Mouse (Mus musculus): ENCODE measurements around the gene Arsb. TPM values are rescaled to one million over a fixed set of nuclear protein-coding genes. Genes with fewer than 3 reads are reported as not detected.

Arsb gene
- total and polyA plus RNA-seq, 2 experiments from 2014 or later = 13.6 to 16.3 TPM

- no peaks in the 10 kb centered on the region for H3K4me1 ChIP-seq (ENCODE audit: insufficient read depth)
- ATAC-seq (no peak), DNase-seq (no peak)
- no peak overlapping the region for H3K9ac ChIP-seq
- 74% methylated on average over 8 of the region's 8 CpGs for WGBS
- no peak overlapping the region for H3K27ac ChIP-seq (ENCODE audit: low read depth, low read length)
- H3K9me3 ChIP-seq (ENCODE audit: low read length) = no peaks in the 10 kb centered on the region
- H3K27me3 ChIP-seq (ENCODE audit: insufficient read depth, low read length) = no peaks in the 10 kb centered on the region
- H3K4me3 ChIP-seq (ENCODE audit: low read depth, low read length) = no peak overlapping the region
- no peaks in the 10 kb centered on the region for H3K36me3 ChIP-seq (ENCODE audit: insufficient read depth)
- TF ChIP-seq CTCF (IDR thresholded peaks at IDR 0.05; ENCODE audit: low read depth) = no peak
- H3K4me2 ChIP-seq (ENCODE audit: low read depth) = no peak overlapping the region
These were observed 148.8 kb downstream of the Arsb start for GRCm38 (mm10) chr13:93920080-93920785.

- no peak for ATAC-seq
These were observed 149.4 kb downstream of the Arsb start for GRCm38 (mm10) chr13:93920786-93921300.

GRCm38 (mm10) chr13:93921831-93922565, 150.6 kb downstream of the Arsb start:
- 79% methylated on average over 5 of the region's 5 CpGs for WGBS
- Histone ChIP-seq H3K9ac (no peak overlapping the region), H3K9me3 (ENCODE audit: low read length) (no peaks in the 10 kb centered on the region), H3K4me1 (ENCODE audit: insufficient read depth) (no peaks in the 10 kb centered on the region), H3K27ac (ENCODE audit: low read depth, low read length) (no peak overlapping the region), H3K4me2 (ENCODE audit: low read depth) (no peak overlapping the region), H3K36me3 (ENCODE audit: insufficient read depth) (no peaks in the 10 kb centered on the region), H3K27me3 (ENCODE audit: insufficient read depth, low read length) (no peaks in the 10 kb centered on the region), H3K4me3 (ENCODE audit: low read depth, low read length) (no peak overlapping the region)
- no peak for ATAC-seq
- no peak for TF ChIP-seq CTCF (IDR thresholded peaks at IDR 0.05; ENCODE audit: low read depth)
- DNase-seq = no peak

More at GRCm38 (mm10) chr13:93920786-93921300, 149.4 kb downstream of the Arsb start:
- 80% methylated on average over 4 of the region's 4 CpGs for WGBS
- no peak for DNase-seq
- Histone ChIP-seq H3K9me3 (ENCODE audit: low read length) (no peaks in the 10 kb centered on the region), H3K27me3 (ENCODE audit: insufficient read depth, low read length) (no peaks in the 10 kb centered on the region), H3K4me2 (ENCODE audit: low read depth) (no peak overlapping the region), H3K4me1 (ENCODE audit: insufficient read depth) (no peaks in the 10 kb centered on the region), H3K4me3 (ENCODE audit: low read depth, low read length) (no peak overlapping the region), H3K9ac (no peak overlapping the region), H3K27ac (ENCODE audit: low read depth, low read length) (no peak overlapping the region), H3K36me3 (ENCODE audit: insufficient read depth) (no peaks in the 10 kb centered on the region)
- no peak for TF ChIP-seq CTCF (IDR thresholded peaks at IDR 0.05; ENCODE audit: low read depth)

GRCm38 (mm10) chr13:93922566-93922910, 151.1 kb downstream of the Arsb start:
- no peak for DNase-seq
- Histone ChIP-seq H3K9me3 (ENCODE audit: low read length) (no peaks in the 10 kb centered on the region), H3K27me3 (ENCODE audit: insufficient read depth, low read length) (no peaks in the 10 kb centered on the region), H3K9ac (no peak overlapping the region), H3K4me3 (ENCODE audit: low read depth, low read length) (no peak overlapping the region), H3K36me3 (ENCODE audit: insufficient read depth) (no peaks in the 10 kb centered on the region), H3K4me1 (ENCODE audit: insufficient read depth) (no peaks in the 10 kb centered on the region), H3K27ac (ENCODE audit: low read depth, low read length) (no peak overlapping the region), H3K4me2 (ENCODE audit: low read depth) (no peak overlapping the region)
- TF ChIP-seq CTCF (IDR thresholded peaks at IDR 0.05; ENCODE audit: low read depth) = no peak
- no peak for ATAC-seq
- WGBS = 84% methylated on average over 7 of the region's 7 CpGs

- ATAC-seq (0 out of 2 replicates have a peak, but pooled peaks have one; percentile 29), DNase-seq (no peak)
- Histone ChIP-seq H3K9ac (no peak overlapping the region), H3K27ac (ENCODE audit: low read depth, low read length) (peak overlapping the region; percentile 5; the same call in 1 of the 2 replicates), H3K9me3 (ENCODE audit: low read length) (no peaks in the 10 kb centered on the region), H3K36me3 (ENCODE audit: insufficient read depth) (no peaks in the 10 kb centered on the region), H3K4me3 (ENCODE audit: low read depth, low read length) (no peak overlapping the region), H3K4me1 (ENCODE audit: insufficient read depth) (no peaks in the 10 kb centered on the region), H3K4me2 (ENCODE audit: low read depth) (no peak overlapping the region), H3K27me3 (ENCODE audit: insufficient read depth, low read length) (no peaks in the 10 kb centered on the region)
- TF ChIP-seq CTCF (IDR thresholded peaks at IDR 0.05; ENCODE audit: low read depth) = no peak
- 65% methylated on average over 9 of the region's 9 CpGs for WGBS
These were observed 153.5 kb downstream of the Arsb start for GRCm38 (mm10) chr13:93924735-93925432.

- DNase-seq (peak; percentile 42), ATAC-seq (peak; percentile 81)
- Histone ChIP-seq H3K9ac (no peak overlapping the region), H3K27ac (ENCODE audit: low read depth, low read length) (no peak overlapping the region), H3K27me3 (ENCODE audit: insufficient read depth, low read length) (no peaks in the 10 kb centered on the region), H3K36me3 (ENCODE audit: insufficient read depth) (no peaks in the 10 kb centered on the region), H3K4me3 (ENCODE audit: low read depth, low read length) (no peak overlapping the region), H3K9me3 (ENCODE audit: low read length) (no peaks in the 10 kb centered on the region), H3K4me1 (ENCODE audit: insufficient read depth) (no peaks in the 10 kb centered on the region), H3K4me2 (ENCODE audit: low read depth) (no peak overlapping the region)
- WGBS = 50% methylated on average over 7 of the region's 7 CpGs
- no peak for TF ChIP-seq CTCF (IDR thresholded peaks at IDR 0.05; ENCODE audit: low read depth)
These were observed 159.3 kb downstream of the Arsb start for GRCm38 (mm10) chr13:93930561-93931340.

All from forebrain, postnatal 0 days (tissue).